Mouse (Mus musculus): Measurements from ENCODE around the gene Ppfia1. TPM values are rescaled to one million over a fixed set of nuclear protein-coding genes. Genes with fewer than 3 reads are reported as not detected.

Ppfia1 gene
- polyA plus RNA-seq, 1 experiment from 2014 or later = 23.1 TPM

- Histone ChIP-seq H3K9ac (no peak overlapping the region), H3K27ac (replicated peaks) (no peak overlapping the region), H3K4me2 (no peak overlapping the region), H3K27me3 (no peaks in the 10 kb centered on the region), H3K4me3 (no peak overlapping the region), H3K36me3 (peaks cover 72% of the 10 kb centered on the region), H3K4me1 (replicated peaks) (peaks cover 6% of the 10 kb centered on the region; the same call in 1 of the 2 replicates), H3K9me3 (no peaks in the 10 kb centered on the region)
- WGBS = 94% methylated on average over 3 of the region's 3 CpGs
- ATAC-seq (ENCODE audit: low FRiP score, low read depth) = no peak
These were observed 106.4 kb downstream of the Ppfia1 start for GRCm38 (mm10) chr7:144447146-144447545.

DNA sequence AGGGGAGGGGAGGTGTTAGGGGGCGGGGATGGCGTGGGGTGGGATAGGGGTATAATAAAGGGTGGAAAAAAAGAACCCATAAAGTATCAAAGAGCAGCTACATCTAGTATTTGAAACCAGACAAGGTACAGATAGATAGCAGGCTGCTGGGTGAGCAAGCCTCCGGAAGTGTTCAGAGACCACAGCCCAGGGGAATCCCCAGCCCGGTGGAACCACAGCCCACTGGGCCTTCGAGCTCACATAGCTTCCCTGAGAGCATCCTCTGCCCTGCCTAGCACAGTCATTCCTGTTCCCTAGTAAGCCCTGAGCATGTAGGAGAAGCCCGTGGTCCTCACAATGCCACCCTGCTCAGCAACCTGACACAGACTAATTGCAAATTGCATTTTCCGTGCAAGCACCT, 108.7 kb downstream of the Ppfia1 start:
- Histone ChIP-seq H3K9ac (no peak overlapping the region), H3K36me3 (peaks cover 80% of the 10 kb centered on the region), H3K27me3 (no peaks in the 10 kb centered on the region), H3K4me1 (replicated peaks) (no peaks in the 10 kb centered on the region; the same call in 1 of the 2 replicates), H3K4me3 (no peak overlapping the region), H3K9me3 (no peaks in the 10 kb centered on the region), H3K4me2 (no peak overlapping the region), H3K27ac (replicated peaks) (no peak overlapping the region)
- 91% methylated on average over 7 of the region's 7 CpGs for WGBS
- no peak for ATAC-seq (ENCODE audit: low FRiP score, low read depth)

GRCm38 (mm10) chr7:144441976-144442375, 111.6 kb downstream of the Ppfia1 start:
- Histone ChIP-seq H3K4me3 (no peak overlapping the region), H3K27me3 (no peaks in the 10 kb centered on the region), H3K36me3 (peaks cover 84% of the 10 kb centered on the region), H3K4me2 (no peak overlapping the region), H3K27ac (replicated peaks) (no peak overlapping the region), H3K9ac (no peak overlapping the region), H3K4me1 (replicated peaks) (no peaks in the 10 kb centered on the region), H3K9me3 (no peaks in the 10 kb centered on the region)
- ATAC-seq (ENCODE audit: low FRiP score, low read depth) = no peak
- WGBS = 88% methylated on average over 4 of the region's 4 CpGs

GRCm38 (mm10) chr7:144441466-144441865, 112.1 kb downstream of the Ppfia1 start:
- ATAC-seq (ENCODE audit: low FRiP score, low read depth) = no peak
- H3K27me3 ChIP-seq = no peaks in the 10 kb centered on the region
- no peaks in the 10 kb centered on the region for H3K9me3 ChIP-seq
- peaks cover 88% of the 10 kb centered on the region for H3K36me3 ChIP-seq
- H3K27ac ChIP-seq (replicated peaks) = no peak overlapping the region
- H3K4me2 ChIP-seq = no peak overlapping the region
- 91% methylated on average over 11 of the region's 11 CpGs for WGBS
- no peak overlapping the region for H3K4me3 ChIP-seq
- H3K9ac ChIP-seq = no peak overlapping the region
- H3K4me1 ChIP-seq (replicated peaks) = no peaks in the 10 kb centered on the region

DNA sequence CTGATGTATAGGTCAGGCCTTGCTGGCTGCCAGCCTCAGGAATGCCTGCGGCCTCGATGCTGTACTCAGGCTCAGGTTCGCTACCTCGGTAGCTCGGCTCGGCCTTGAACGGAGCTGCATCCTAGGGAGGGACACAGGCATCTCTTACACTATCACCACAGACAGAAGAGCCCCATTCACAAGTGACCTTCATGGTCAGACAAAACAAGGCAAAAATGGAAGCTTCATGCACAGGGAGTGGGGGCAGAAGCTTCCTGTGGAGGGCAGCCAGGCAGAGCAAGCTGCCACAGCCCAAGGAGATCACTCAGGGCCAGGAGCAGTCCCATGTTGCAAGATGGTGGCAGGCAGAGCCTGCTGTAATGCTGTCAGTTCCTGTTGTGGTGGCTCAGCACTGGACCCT, 114.7 kb downstream of the Ppfia1 start:
- Histone ChIP-seq H3K36me3 (peaks cover 68% of the 10 kb centered on the region), H3K27me3 (no peaks in the 10 kb centered on the region), H3K4me3 (no peak overlapping the region), H3K4me1 (replicated peaks) (no peaks in the 10 kb centered on the region), H3K27ac (replicated peaks) (no peak overlapping the region), H3K4me2 (no peak overlapping the region), H3K9me3 (no peaks in the 10 kb centered on the region), H3K9ac (no peak overlapping the region)
- WGBS = 95% methylated on average over 7 of the region's 7 CpGs
- ATAC-seq (ENCODE audit: low FRiP score, low read depth) = no peak

- Histone ChIP-seq H3K27me3 (no peaks in the 10 kb centered on the region), H3K36me3 (peaks cover 20% of the 10 kb centered on the region), H3K27ac (replicated peaks) (no peak overlapping the region), H3K9me3 (no peaks in the 10 kb centered on the region), H3K4me1 (replicated peaks) (no peaks in the 10 kb centered on the region), H3K4me2 (no peak overlapping the region), H3K4me3 (no peak overlapping the region), H3K9ac (no peak overlapping the region)
- no peak for ATAC-seq (ENCODE audit: low FRiP score, low read depth)
- WGBS = 87% methylated on average over 2 of the region's 2 CpGs
These were observed 120.6 kb downstream of the Ppfia1 start for GRCm38 (mm10) chr7:144432920-144433319.

GRCm38 (mm10) chr7:144427460-144427859, 126.1 kb downstream of the Ppfia1 start:
- no peak for ATAC-seq (ENCODE audit: low FRiP score, low read depth)
- Histone ChIP-seq H3K4me3 (no peak overlapping the region), H3K36me3 (no peaks in the 10 kb centered on the region), H3K27ac (replicated peaks) (no peak overlapping the region), H3K4me1 (replicated peaks) (peaks cover 9% of the 10 kb centered on the region), H3K4me2 (no peak overlapping the region), H3K27me3 (no peaks in the 10 kb centered on the region), H3K9me3 (no peaks in the 10 kb centered on the region), H3K9ac (no peak overlapping the region)
- 84% methylated on average over 3 of the region's 3 CpGs for WGBS

Other genes starting within 250 kb of the Ppfia1 start
- gene Cttn, start 82.7 kb downstream of the Ppfia1 start, polyA plus RNA-seq (2015; fragmentation: Nextera tagmentation; extraction: Ambion mirVana) = 171 and 187 TPM in 2 replicates
- 5.2 and 5.7 TPM in 2 replicates for gene Fadd, start 28.7 kb upstream of the Ppfia1 start, polyA plus RNA-seq (2015; fragmentation: Nextera tagmentation; extraction: Ambion mirVana)
- 7.2 and 12.2 TPM in 2 replicates for gene Ano1, start 198.2 kb upstream of the Ppfia1 start, polyA plus RNA-seq (2015; fragmentation: Nextera tagmentation; extraction: Ambion mirVana)

Measured in hindbrain, embryonic 15.5 days (tissue).